Mouse (Mus musculus): ENCODE measurements around the gene Ldlrap1.

- TF ChIP-seq USF1 (IDR thresholded peaks at IDR 0.05; ENCODE audit: low read depth) (no peak), POLR2A (IDR thresholded peaks at IDR 0.05; ENCODE audit: insufficient read length, low read depth) (peak; percentile 87), POLR2AphosphoS2 (IDR thresholded peaks at IDR 0.05; ENCODE audit: insufficient read length, low read depth) (peak; percentile 88), CEBPB (IDR thresholded peaks at IDR 0.05; ENCODE audit: insufficient read depth, poor library complexity, severe bottlenecking) (no peak), TCF12 (IDR thresholded peaks at IDR 0.05; ENCODE audit: insufficient read depth, poor library complexity, severe bottlenecking) (no peak), E2F4 (IDR thresholded peaks at IDR 0.05; ENCODE audit: insufficient read depth) (no peak), MAX (IDR thresholded peaks at IDR 0.05; ENCODE audit: low read depth) (no peak)
These were observed 63.8 kb downstream of the Ldlrap1 start, which contains the start of gene Man1c1 for GRCm38 (mm10) chr4:134703835-134704546.
